24 mouse cellular contexts compared by ENCODE assay signal in the genomic region with DNA sequence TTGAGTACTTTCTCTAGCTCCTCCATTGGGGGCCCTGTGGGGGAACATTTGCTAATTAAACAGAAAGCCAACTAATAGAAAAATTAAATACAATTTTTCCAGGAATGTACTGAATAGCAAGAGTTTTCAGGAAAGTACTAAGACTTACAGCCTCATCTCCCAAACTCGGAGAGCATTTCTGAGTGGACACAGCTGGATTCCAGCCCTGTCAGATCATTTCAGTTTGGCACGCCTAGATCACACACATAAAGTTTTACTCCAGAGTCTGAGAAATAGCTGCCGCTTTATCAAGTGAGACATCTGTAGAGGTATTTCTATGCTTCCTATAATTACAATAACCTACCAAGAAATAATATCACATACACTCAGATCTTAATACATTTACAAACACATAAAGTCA.
"Had no signal": no experiment of that assay in that cellular context is flagged by ENCODE, and none has a peak within 500 bp of the region (broad histone marks: within the 10 kb centered on the region; RNA-seq: fewer than 3 reads in every experiment).

No protein-coding gene starts in this region.

- H3K4me1 ChIP-seq: heart, embryonic 10.5 days; heart, embryonic 12.5 days; intestine, embryonic 15.5 days; limb, embryonic 10.5 days; limb, embryonic 12.5 days had no signal

- H3K9me3 ChIP-seq: heart, embryonic 10.5 days; heart, embryonic 12.5 days; hindbrain, embryonic 10.5 days; hindbrain, embryonic 12.5 days; intestine, embryonic 15.5 days; limb, embryonic 10.5 days; limb, embryonic 12.5 days had no signal

- H3K4me2 ChIP-seq: heart, embryonic 12.5 days; hindbrain, embryonic 12.5 days; hindbrain, embryonic 14.5 days; intestine, embryonic 15.5 days; limb, embryonic 12.5 days; liver, embryonic 11.5 days had no signal

- ATAC-seq: forebrain, embryonic 16.5 days; hindbrain, embryonic 16.5 days; inflammation-experienced regulatory T-cells, adult 6 months; intestine, embryonic 15.5 days; intestine, postnatal 0 days had no signal

- H3K27ac ChIP-seq: gastrocnemius, adult 2 months; heart, embryonic 10.5 days; hindbrain, embryonic 10.5 days; hindbrain, embryonic 12.5 days; hindbrain, embryonic 14.5 days; intestine, embryonic 15.5 days; layer of hippocampus, adult 2 months; left cerebral cortex, adult 2 months; limb, embryonic 10.5 days; limb, embryonic 12.5 days had no signal

- H3K27me3 ChIP-seq: heart, embryonic 12.5 days; hindbrain, embryonic 12.5 days; intestine, embryonic 15.5 days; limb, embryonic 12.5 days had no signal

- H3K9ac ChIP-seq: heart, embryonic 12.5 days; hindbrain, embryonic 12.5 days; hindbrain, embryonic 14.5 days; intestine, embryonic 15.5 days; limb, embryonic 12.5 days had no signal

- H3K36me3 ChIP-seq: heart, embryonic 10.5 days; heart, embryonic 12.5 days; hindbrain, embryonic 10.5 days; hindbrain, embryonic 12.5 days; intestine, embryonic 15.5 days; limb, embryonic 10.5 days; limb, embryonic 12.5 days had no signal

- DNase-seq: gastrocnemius, adult 2 months; gastrocnemius, postnatal 10 days; gastrocnemius, postnatal 25 days; heart, adult 18-20 months; heart, postnatal 10 days; heart, postnatal 4 days; kidney, adult 8-10 months; kidney, postnatal 36 days; liver had no signal

- H3K4me3 ChIP-seq: gastrocnemius, adult 2 months; heart, embryonic 10.5 days; heart, embryonic 12.5 days; hindbrain, embryonic 10.5 days; hindbrain, embryonic 12.5 days; intestine, embryonic 15.5 days; layer of hippocampus, adult 2 months; left cerebral cortex, adult 2 months; limb, embryonic 10.5 days; limb, embryonic 12.5 days had no signal
